Mouse (Mus musculus): ENCODE data around the gene Setd1b. TPM values are rescaled to one million over a fixed set of nuclear protein-coding genes. Genes with fewer than 3 reads are reported as not detected.

Setd1b gene
- total and polyA plus RNA-seq, 3 experiments = 0.50 to 9.1 (median 2.3) TPM

DNA sequence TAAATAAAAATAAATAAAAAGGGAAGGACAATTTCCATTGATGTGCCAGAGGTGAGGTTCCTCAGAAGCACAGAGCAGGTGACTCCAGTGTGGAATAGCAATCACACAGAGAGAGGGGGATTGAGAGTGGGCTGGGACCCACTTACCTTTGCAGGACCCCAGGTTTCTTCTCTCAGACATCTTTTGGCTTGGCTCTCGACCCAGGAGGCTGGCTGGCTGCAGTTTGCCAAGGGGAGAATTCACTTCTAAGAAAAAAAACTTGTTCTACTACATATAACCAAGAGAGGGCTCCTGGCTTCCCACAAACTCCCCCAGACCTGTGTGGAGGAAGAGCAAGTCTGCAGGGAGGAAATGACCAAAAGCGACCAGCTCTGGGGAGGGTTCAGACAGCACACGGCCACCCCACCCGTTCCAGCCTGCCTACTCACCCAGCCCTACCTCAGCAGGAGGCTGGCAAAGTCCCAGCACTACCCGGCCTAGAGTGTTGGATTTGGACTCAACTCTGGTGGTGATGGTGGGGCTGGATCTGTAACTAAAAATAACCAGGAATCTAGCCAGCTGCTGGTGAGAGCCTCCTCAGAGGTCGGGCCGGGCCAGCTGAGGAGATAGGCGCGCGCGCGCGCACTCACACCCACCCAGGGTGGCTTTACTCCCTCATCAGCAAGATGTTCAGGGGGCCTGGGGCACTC lies 7.7 kb upstream of the Setd1b start:
- no peaks in the 10 kb centered on the region for H3K9me3 ChIP-seq (replicated peaks; ENCODE audit: low read length)
- dilution Hi-C loops (cut with MboI; ENCODE audit: extremely low pct_ligation_motif_present, extremely low pct_unique_long_range_greater_than_20kb, low sequenced_read_pairs) (no loop called here), in situ Hi-C loops (cut with MboI; ENCODE audit: low pct_ligation_motif_present, low pct_unique_long_range_greater_than_20kb, low sequenced_read_pairs) (loop anchor here (5.0 kb wide), 1 partner anchor 72 kb away; no protein-coding TSS in a partner anchor)
- TF ChIP-seq ZKSCAN1 (IDR thresholded peaks at IDR 0.05; ENCODE audit: borderline replicate concordance, low read depth, low read length) (no peak), CTCF (conservative IDR thresholded peaks at IDR 0.05 in 1 of 2, IDR thresholded peaks at IDR 0.05 in 1 of 2; ENCODE audit: low read depth in 2 of 2, low read length in 2 of 2) (0 out of 4 replicates have a peak, but pooled peaks of 1 of the 2 experiments have one; percentile 6)
- no peaks in the 10 kb centered on the region for H3K27me3 ChIP-seq (replicated peaks)
- H3K4me2 ChIP-seq (ENCODE audit: insufficient read depth, low read depth, poor library complexity, severe bottlenecking) = no peak overlapping the region
- no peak overlapping the region for H3K9ac ChIP-seq (ENCODE audit: insufficient read depth, low read depth)
- H3K4me3 ChIP-seq (replicated peaks in 1 of 3; ENCODE audit: low read depth in 2 of 3, low read length in 2 of 3, poor library complexity in 1 of 3) = no peak overlapping the region
- peaks cover 48% of the 10 kb centered on the region for H3K79me2 ChIP-seq (replicated peaks; ENCODE audit: control insufficient read depth, extremely low read depth, insufficient read depth, poor library complexity, severe bottlenecking)
- 0 out of 2 replicates have a peak overlapping the region, but pooled peaks have one; percentile 37 for H3K27ac ChIP-seq (ENCODE audit: insufficient read depth, low read depth)
- peaks cover 10 to 73% of the 10 kb centered on the region in 2 experiments for H3K4me1 ChIP-seq (ENCODE audit: control insufficient read depth in 1 of 2, insufficient read depth in 2 of 2)
- DNase-seq (ENCODE audit: extremely low read depth) = no peak
- H3K36me3 ChIP-seq (replicated peaks in 1 of 2; ENCODE audit: control insufficient read depth in 1 of 2, insufficient read depth in 1 of 2, low read length in 1 of 2) = peaks cover 25 to 57% of the 10 kb centered on the region in 2 experiments

DNA sequence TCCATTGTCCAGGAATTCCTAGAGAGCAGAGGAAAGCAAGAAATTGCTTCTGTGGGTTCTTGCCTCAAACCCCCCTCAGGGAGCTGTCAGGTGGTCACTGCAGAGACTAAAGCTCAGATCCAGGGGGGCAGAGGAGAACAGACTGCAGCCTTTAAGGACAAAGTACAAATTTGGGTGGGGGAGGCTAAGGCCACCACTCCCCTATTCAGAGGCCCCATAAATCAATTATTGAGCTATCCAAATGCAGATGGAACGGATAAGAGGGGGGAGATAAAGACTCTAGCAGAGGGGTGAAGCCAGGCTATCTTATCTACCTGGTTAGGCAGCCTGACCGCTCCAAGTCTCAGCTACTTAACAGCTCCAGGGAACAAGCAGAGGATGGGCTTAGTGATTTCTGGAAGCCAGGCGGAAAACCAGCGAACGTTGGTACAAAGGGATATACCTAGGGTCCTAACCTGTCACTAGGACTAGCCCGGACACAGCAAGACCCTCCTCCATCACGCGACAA lies 7.1 kb upstream of the Setd1b start:
- TF ChIP-seq ZC3H11A (IDR thresholded peaks at IDR 0.05; ENCODE audit: low read depth, low read length) (no peak), TCF12 (IDR thresholded peaks at IDR 0.05; ENCODE audit: low read depth, low read length) (no peak), ZNF384 (IDR thresholded peaks at IDR 0.05; ENCODE audit: low read depth, low read length) (no peak), IRF4 (IDR thresholded peaks at IDR 0.05; ENCODE audit: low read depth, low read length) (no peak), MAX (IDR thresholded peaks at IDR 0.05; ENCODE audit: low read length) (no peak), JUND (conservative IDR thresholded peaks at IDR 0.05; ENCODE audit: low read depth, low read length) (no peak), NRF1 (IDR thresholded peaks at IDR 0.05; ENCODE audit: low read depth, low read length) (no peak), PAX5 (IDR thresholded peaks at IDR 0.05; ENCODE audit: low read length) (no peak), JUN (IDR thresholded peaks at IDR 0.05; ENCODE audit: insufficient read depth, low read depth, low read length) (no peak), HCFC1 (IDR thresholded peaks at IDR 0.05; ENCODE audit: low read depth, low read length) (no peak), POLR2AphosphoS2 (IDR thresholded peaks at IDR 0.05; ENCODE audit: low read depth, low read length) (no peak), SMC3 (IDR thresholded peaks at IDR 0.05; ENCODE audit: low read depth, low read length) (no peak), MYC (IDR thresholded peaks at IDR 0.05; ENCODE audit: low read depth, low read length) (no peak), MEF2A (IDR thresholded peaks at IDR 0.05; ENCODE audit: borderline replicate concordance, low read depth, low read length) (no peak)
- Histone ChIP-seq H3K9ac (ENCODE audit: insufficient read depth, low read depth) (no peak overlapping the region), H3K4me1 (ENCODE audit: control insufficient read depth in 1 of 2, insufficient read depth in 2 of 2) (peaks cover 10 to 67% of the 10 kb centered on the region in 2 experiments), H3K4me2 (ENCODE audit: insufficient read depth, low read depth, poor library complexity, severe bottlenecking) (no peak overlapping the region), H3K79me2 (replicated peaks; ENCODE audit: control insufficient read depth, extremely low read depth, insufficient read depth, poor library complexity, severe bottlenecking) (peaks cover 53% of the 10 kb centered on the region), H3K36me3 (replicated peaks in 1 of 2; ENCODE audit: control insufficient read depth in 1 of 2, insufficient read depth in 1 of 2, low read length in 1 of 2) (peaks cover 25 to 57% of the 10 kb centered on the region in 2 experiments), H3K9me3 (replicated peaks; ENCODE audit: low read length) (no peaks in the 10 kb centered on the region), H3K27me3 (replicated peaks) (no peaks in the 10 kb centered on the region), H3K27ac (ENCODE audit: insufficient read depth, low read depth) (no peak overlapping the region), H3K4me3 (replicated peaks in 1 of 3; ENCODE audit: low read depth in 2 of 3, low read length in 2 of 3, poor library complexity in 1 of 3) (no peak overlapping the region)
- dilution Hi-C loops (cut with MboI; ENCODE audit: extremely low pct_ligation_motif_present, extremely low pct_unique_long_range_greater_than_20kb, low sequenced_read_pairs) (no loop called here), in situ Hi-C loops (cut with MboI; ENCODE audit: low pct_ligation_motif_present, low pct_unique_long_range_greater_than_20kb, low sequenced_read_pairs) (loop anchor here (5.0 kb wide), 1 partner anchor 73 kb away; no protein-coding TSS in a partner anchor)
- DNase-seq (ENCODE audit: extremely low read depth) = no peak
